Mouse (Mus musculus) mature B cell (primary cell): Measurements from ENCODE around the gene Gm21887.
"Not testable (repeated sequence)": the region's sequence is repeated elsewhere in the genome, so short reads cannot be mapped to it uniquely, and the experiment has no call there.

Experiments used
- in situ Hi-C: fragments of 300-500 bp; cut with MboI; formaldehyde crosslinking; loops from 2 replicates; pipeline ENCODE4 v1.14.3; 2019

Gene Gm21887

DNA sequence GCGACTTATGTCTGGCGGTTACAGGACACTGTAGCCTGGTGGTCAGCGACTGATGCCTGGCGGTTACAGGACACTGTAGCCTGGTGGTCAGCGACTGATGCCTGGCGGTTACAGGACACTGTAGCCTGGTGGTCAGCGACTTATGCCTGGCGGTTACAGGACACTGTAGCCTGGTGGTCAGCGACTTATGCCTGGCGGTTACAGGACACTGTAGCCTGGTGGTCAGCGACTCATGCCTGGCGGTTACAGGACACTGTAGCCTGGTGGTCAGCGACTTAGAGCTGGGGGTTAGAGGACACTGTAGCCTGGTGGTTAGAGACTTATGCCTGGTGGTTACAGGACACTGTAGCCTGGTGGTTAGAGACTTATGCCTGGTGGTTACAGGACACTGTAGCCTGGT lies 4.0 kb downstream of the Gm21887 start:
- in situ Hi-C loops, result not testable (repeated sequence)

DNA sequence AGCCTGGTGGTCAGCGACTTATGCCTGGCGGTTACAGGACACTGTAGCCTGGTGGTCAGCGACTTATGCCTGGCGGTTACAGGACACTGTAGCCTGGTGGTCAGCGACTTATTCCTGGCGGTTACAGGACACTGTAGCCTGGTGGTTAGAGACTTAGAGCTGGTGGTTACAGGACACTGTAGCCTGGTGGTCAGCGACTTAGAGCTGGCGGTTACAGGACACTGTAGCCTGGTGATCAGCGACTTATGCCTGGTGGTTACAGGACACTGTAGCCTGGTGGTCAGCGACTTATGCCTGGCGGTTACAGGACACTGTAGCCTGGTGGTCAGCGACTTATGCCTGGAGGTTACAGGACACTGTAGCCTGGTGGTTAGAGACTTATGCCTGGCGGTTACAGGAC lies 4.6 kb downstream of the Gm21887 start:
- in situ Hi-C loops, result not testable (repeated sequence)

DNA sequence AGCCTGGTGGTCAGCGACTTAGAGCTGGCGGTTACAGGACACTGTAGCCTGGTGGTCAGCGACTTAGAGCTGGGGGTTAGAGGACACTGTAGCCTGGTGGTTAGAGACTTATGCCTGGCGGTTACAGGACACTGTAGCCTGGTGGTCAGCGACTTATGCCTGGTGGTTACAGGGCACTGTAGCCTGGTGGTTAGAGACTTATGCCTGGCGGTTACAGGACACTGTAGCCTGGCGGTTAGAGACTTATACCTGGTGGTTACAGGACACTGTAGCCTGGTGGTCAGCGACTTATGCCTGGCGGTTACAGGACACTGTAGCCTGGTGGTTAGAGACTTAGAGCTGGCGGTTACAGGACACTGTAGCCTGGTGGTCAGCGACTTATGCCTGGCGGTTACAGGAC lies 6.4 kb downstream of the Gm21887 start:
- in situ Hi-C loops, result not testable (repeated sequence)

- in situ Hi-C loops, result not testable (repeated sequence)
Observed at GRCm38 (mm10) chrX:170017333-170018245, 8.1 kb downstream of the Gm21887 start.

GRCm38 (mm10) chrX:170018571-170019218 lies 9.2 kb downstream of the Gm21887 start:
- in situ Hi-C loops, result not testable (repeated sequence)

- in situ Hi-C loops, result not testable (repeated sequence)
Observed at GRCm38 (mm10) chrX:170019219-170019953, 9.9 kb downstream of the Gm21887 start.

GRCm38 (mm10) chrX:170019954-170020689 lies 10.7 kb downstream of the Gm21887 start:
- in situ Hi-C loops, result not testable (repeated sequence)

- in situ Hi-C loops, result not testable (repeated sequence)
Observed at GRCm38 (mm10) chrX:170020690-170021050, 11.2 kb downstream of the Gm21887 start.

- in situ Hi-C loops, result not testable (repeated sequence)
Observed at GRCm38 (mm10) chrX:170021205-170021604, 11.7 kb downstream of the Gm21887 start.

DNA sequence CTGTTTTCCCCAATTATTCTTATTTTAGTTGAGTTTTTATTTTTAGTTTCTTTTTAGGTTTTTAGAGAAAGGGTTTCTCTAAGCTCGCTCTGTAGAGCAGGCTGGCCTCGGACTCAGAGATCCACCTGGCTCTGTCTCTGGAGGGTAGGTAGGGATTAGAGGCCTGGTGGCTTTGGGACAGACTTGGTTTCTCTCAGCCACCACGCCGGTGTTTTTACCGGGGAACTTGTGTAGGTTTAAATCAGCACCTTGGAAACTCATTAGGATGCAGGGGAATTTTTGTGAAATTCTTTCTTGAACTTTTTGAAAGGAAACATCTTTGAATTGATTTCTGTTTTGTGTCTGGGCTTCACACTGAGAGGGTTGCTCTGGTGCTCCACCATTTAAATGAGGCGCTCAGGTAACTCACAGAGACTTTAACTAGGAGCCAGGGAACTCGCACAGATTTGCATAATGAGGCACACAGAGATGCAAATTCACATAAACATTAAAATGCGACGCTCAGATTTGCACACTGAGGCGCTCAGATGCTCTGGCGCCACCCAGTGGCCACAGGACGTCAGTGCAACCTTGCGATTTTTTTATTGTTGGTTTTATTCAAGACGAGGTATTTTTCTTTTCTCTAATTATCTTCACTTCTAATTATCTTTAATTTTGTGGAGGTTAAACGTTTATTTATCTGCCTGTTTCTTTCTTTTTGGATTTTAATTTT lies 12.4 kb downstream of the Gm21887 start:
- in situ Hi-C loops, result not testable (repeated sequence)
